Mouse (Mus musculus) forebrain, embryonic 12.5 days (tissue): Measurements from ENCODE around the gene Tbc1d16. TPM values are rescaled to one million over a fixed set of nuclear protein-coding genes. Genes with fewer than 3 reads are reported as not detected.
A peak's percentile ranks its signal among the peaks of the same experiment; 100 is the strongest.
"Not testable (repeated sequence)": the region's sequence is repeated elsewhere in the genome, so short reads cannot be mapped to it uniquely, and the experiment has no call there.

Experiments
- ATAC-seq: fragments of 200-750 bp; cut with Nextera tagmentation; 2 replicates; pipeline ENCODE4 v1.8.0; 2017; ENCODE audit warnings: moderate TSS enrichment; ENCODE audit not compliant: low FRiP score
- H3K27ac ChIP-seq: fragments of 300-500 bp; sonication (generic); 2 replicates; pipeline ENCODE4 v1.5.1; 2016; ENCODE audit warnings: mild to moderate bottlenecking
- H3K27me3 ChIP-seq: fragments of 300-500 bp; sonication (generic); 2 replicates; pipeline ENCODE4 v1.6.1; 2016; ENCODE audit warnings: mild to moderate bottlenecking
- H3K36me3 ChIP-seq: fragments of 300-500 bp; sonication (generic); replicated peaks from 2 replicates; pipeline ENCODE4 v1.6.1; 2016; ENCODE audit warnings: mild to moderate bottlenecking
- H3K4me1 ChIP-seq: fragments of 300-500 bp; sonication (generic); 2 replicates; pipeline ENCODE4 v1.6.1; 2016
- H3K4me2 ChIP-seq: fragments of 300-500 bp; sonication (generic); 2 replicates; pipeline ENCODE4 v1.6.1; 2016; ENCODE audit warnings: mild to moderate bottlenecking, moderate library complexity
- H3K4me3 ChIP-seq: fragments of 300-500 bp; sonication (generic); replicated peaks from 2 replicates; pipeline ENCODE4 v1.5.1; 2016; ENCODE audit warnings: mild to moderate bottlenecking
- H3K9ac ChIP-seq: fragments of 300-500 bp; sonication (generic); 2 replicates; pipeline ENCODE4 v1.6.1; 2016; ENCODE audit warnings: mild to moderate bottlenecking
- H3K9me3 ChIP-seq: fragments of 300-500 bp; sonication (generic); 2 replicates; pipeline ENCODE4 v1.6.1; 2016
- WGBS: fragments of 180-500 bp; shearing (Covaris S2); methylation state at CpG from one replicate; pipeline ENCODE4 v1.1.7; 2016; 5-methylcytosine and 5-hydroxymethylcytosine counted together
- polyA plus RNA-seq: library from polyadenylated mRNA; unstranded; fragments of >200 nt; fragmentation: Nextera tagmentation; extraction: Ambion mirVana; gene quantifications from 2 replicates; pipeline ENCODE4 v1.2.1, GENCODE M21; 2016

Gene Tbc1d16
- polyA plus RNA-seq, 1 experiment from 2014 or later = 28.1 TPM

- Histone ChIP-seq H3K9me3 (no peaks in the 10 kb centered on the region), H3K27ac (no peak overlapping the region), H3K4me3 (no peak overlapping the region), H3K27me3 (peaks cover 23% of the 10 kb centered on the region), H3K36me3 (no peaks in the 10 kb centered on the region), H3K4me2 (no peak overlapping the region), H3K9ac (no peak overlapping the region), H3K4me1 (peaks cover 7% of the 10 kb centered on the region; the same call in 1 of the 2 replicates)
- 77% methylated on average over 9 of the region's 9 CpGs for WGBS
- ATAC-seq = no peak
Observed at GRCm38 (mm10) chr11:119109415-119110071, 118.8 kb downstream of the Tbc1d16 start.

DNA sequence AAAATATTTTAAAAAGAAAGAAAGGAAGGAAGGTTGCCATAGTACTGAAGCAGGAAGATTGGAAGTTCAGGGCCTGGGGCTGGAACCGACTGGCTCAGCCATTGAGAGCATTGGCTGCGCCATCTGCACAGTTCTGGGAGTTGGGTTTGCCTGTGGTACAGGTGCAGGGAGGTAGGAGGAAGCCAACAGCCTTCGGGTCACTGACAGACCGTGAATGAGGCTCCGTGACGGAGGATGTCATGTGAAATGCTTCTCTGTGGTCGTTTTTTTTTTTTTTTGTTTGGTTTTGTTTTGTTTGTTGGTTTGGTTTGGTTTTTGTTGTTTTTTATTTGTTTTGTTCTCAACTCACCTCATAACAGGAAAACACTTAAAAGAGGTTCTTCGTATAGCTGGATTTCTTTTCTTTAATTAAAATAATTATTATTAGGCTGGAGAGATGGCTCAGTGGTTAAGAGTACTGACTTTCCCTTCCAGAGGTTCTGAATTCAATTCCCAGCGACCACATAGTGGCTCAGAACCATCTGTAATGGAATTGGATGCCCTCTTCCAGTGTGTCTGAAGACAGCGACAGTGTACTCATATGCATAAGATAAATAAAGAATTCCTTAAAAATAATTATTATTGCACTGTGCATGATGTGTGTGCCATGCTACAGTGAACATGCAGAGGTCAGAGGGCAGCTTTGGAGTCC lies 119.6 kb downstream of the Tbc1d16 start:
- no peaks in the 10 kb centered on the region for H3K9me3 ChIP-seq
- peaks cover 7% of the 10 kb centered on the region; the same call in 1 of the 2 replicates for H3K4me1 ChIP-seq
- no peak overlapping the region for H3K9ac ChIP-seq
- no peak overlapping the region for H3K4me3 ChIP-seq
- ATAC-seq = no peak
- H3K27me3 ChIP-seq = peaks cover 23% of the 10 kb centered on the region
- H3K27ac ChIP-seq = no peak overlapping the region
- no peak overlapping the region for H3K4me2 ChIP-seq
- 81% methylated on average over 10 of the region's 10 CpGs for WGBS
- no peaks in the 10 kb centered on the region for H3K36me3 ChIP-seq

- Histone ChIP-seq H3K4me3 (no peak overlapping the region), H3K4me1 (peaks cover 7% of the 10 kb centered on the region; the same call in 1 of the 2 replicates), H3K27ac (no peak overlapping the region), H3K9me3 (no peaks in the 10 kb centered on the region), H3K9ac (no peak overlapping the region), H3K4me2 (no peak overlapping the region), H3K27me3 (peaks cover 16% of the 10 kb centered on the region), H3K36me3 (no peaks in the 10 kb centered on the region)
- 62% methylated on average over 6 of the region's 6 CpGs for WGBS
- ATAC-seq = no peak
Observed at GRCm38 (mm10) chr11:119106289-119106688, 122.0 kb downstream of the Tbc1d16 start.

GRCm38 (mm10) chr11:119105748-119106147 lies 122.6 kb downstream of the Tbc1d16 start:
- Histone ChIP-seq H3K4me3 (no peak overlapping the region), H3K9ac (no peak overlapping the region), H3K9me3 (no peaks in the 10 kb centered on the region), H3K4me2 (no peak overlapping the region), H3K27me3 (peaks cover 11% of the 10 kb centered on the region), H3K27ac (no peak overlapping the region), H3K4me1 (peaks cover 7% of the 10 kb centered on the region; the same call in 1 of the 2 replicates), H3K36me3 (no peaks in the 10 kb centered on the region)
- ATAC-seq = 0 out of 2 replicates have a peak, but pooled peaks have one; percentile 39
- WGBS = 53% methylated on average over 8 of the region's 8 CpGs

- Histone ChIP-seq H3K4me3 (no peak overlapping the region), H3K36me3 (no peaks in the 10 kb centered on the region), H3K27ac (no peak overlapping the region), H3K4me1 (peaks cover 7% of the 10 kb centered on the region; the same call in 1 of the 2 replicates), H3K9ac (no peak overlapping the region), H3K9me3 (no peaks in the 10 kb centered on the region), H3K27me3 (peaks cover 9% of the 10 kb centered on the region), H3K4me2 (no peak overlapping the region)
- 81% methylated on average over 7 of the region's 7 CpGs for WGBS
- ATAC-seq = no peak
Observed at GRCm38 (mm10) chr11:119105071-119105609, 123.2 kb downstream of the Tbc1d16 start.

GRCm38 (mm10) chr11:119103991-119104390 lies 124.3 kb downstream of the Tbc1d16 start:
- ATAC-seq = no peak
- peaks cover 7% of the 10 kb centered on the region; the same call in 1 of the 2 replicates for H3K4me1 ChIP-seq
- 91% methylated on average over 3 of the region's 3 CpGs for WGBS
- H3K4me2 ChIP-seq = no peak overlapping the region
- no peaks in the 10 kb centered on the region for H3K9me3 ChIP-seq
- no peaks in the 10 kb centered on the region for H3K36me3 ChIP-seq
- H3K27ac ChIP-seq = no peak overlapping the region
- peaks cover 9% of the 10 kb centered on the region for H3K27me3 ChIP-seq
- H3K4me3 ChIP-seq = no peak overlapping the region
- no peak overlapping the region for H3K9ac ChIP-seq

DNA sequence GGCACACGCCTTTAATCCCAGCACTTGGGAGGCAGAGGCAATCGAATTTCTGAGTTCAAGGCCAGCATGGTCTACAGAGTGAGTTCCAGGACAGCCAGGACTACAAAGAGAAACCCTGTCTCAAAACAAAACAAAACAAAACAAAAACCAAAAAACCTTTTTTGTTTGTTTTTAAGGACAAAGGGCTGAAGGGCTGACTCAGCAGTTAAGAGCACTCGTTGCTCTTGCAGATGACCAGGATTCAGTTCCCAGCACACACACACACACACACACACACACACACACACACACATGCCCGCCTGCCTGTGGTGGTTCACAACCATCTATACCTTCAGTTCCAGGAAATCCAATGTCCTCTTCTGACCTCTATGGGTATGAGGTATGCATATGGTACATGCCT lies 127.9 kb downstream of the Tbc1d16 start:
- not testable (repeated sequence) for H3K4me3 ChIP-seq, H3K36me3 ChIP-seq, H3K27ac ChIP-seq, H3K9me3 ChIP-seq, H3K4me1 ChIP-seq, H3K9ac ChIP-seq, ATAC-seq, H3K4me2 ChIP-seq
- WGBS = 67% methylated on average over 4 of the region's 4 CpGs
- H3K27me3 ChIP-seq = peaks cover 17% of the 10 kb centered on the region

GRCm38 (mm10) chr11:119098202-119098601 lies 130.1 kb downstream of the Tbc1d16 start:
- ATAC-seq = no peak
- Histone ChIP-seq H3K9me3 (no peaks in the 10 kb centered on the region), H3K27me3 (peaks cover 32% of the 10 kb centered on the region), H3K36me3 (no peaks in the 10 kb centered on the region), H3K4me1 (0 out of 2 replicates have a peak, but pooled peaks cover 8% of the 10 kb centered on the region), H3K27ac (no peak overlapping the region), H3K4me2 (no peak overlapping the region), H3K4me3 (no peak overlapping the region), H3K9ac (no peak overlapping the region)
- WGBS = 67% methylated on average over 4 of the region's 4 CpGs

DNA sequence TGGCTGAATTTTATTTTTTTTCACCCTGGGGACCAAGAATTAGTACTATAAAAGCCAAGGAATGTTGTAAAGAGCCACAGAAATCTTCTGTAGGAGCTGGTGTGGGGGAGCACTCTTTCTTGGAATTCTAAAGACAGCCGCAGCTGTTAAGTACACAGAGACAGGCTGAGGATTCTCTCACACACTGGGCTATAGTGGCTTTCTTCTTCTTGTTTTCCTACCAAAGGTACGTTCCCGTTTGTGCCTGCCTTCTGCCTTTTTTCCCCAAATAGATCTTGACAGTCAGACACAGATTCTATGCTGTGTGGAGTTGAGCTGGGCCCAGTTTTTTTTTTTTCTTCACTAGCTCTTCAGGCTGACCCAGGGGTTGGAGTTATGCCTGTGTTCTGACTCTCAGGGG lies 132.9 kb downstream of the Tbc1d16 start:
- 56% methylated on average over 3 of the region's 3 CpGs for WGBS
- H3K9ac ChIP-seq = no peak overlapping the region
- no peaks in the 10 kb centered on the region for H3K36me3 ChIP-seq

DNA sequence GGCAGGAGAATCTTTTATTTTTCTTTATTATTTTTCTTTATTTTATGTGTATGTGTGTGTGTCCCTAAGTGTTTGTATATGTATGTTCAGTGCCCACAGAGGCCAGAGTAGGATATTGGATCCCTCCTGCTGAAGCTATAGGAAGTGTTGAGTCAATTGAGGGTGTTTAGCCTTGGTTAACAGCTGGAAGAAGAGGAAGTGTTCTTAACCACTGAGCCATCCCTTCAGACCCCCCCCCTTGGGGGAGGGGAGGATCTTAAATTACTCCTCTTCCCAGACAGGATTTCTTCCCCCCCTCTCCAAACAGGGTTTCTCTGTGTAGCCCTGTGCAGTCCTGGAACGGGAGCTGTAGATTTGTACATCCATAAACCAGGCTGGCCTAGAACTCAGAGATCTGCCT lies 135.0 kb downstream of the Tbc1d16 start:
- Histone ChIP-seq H3K27me3 (peaks cover 76% of the 10 kb centered on the region), H3K9ac (no peak overlapping the region), H3K27ac (no peak overlapping the region), H3K9me3 (no peaks in the 10 kb centered on the region), H3K4me2 (no peak overlapping the region), H3K36me3 (no peaks in the 10 kb centered on the region), H3K4me1 (peaks cover 39% of the 10 kb centered on the region), H3K4me3 (no peak overlapping the region)
- no peak for ATAC-seq
- WGBS = 55% methylated on average over 1 of the region's 1 CpGs

More for the DNA sequence above, 132.9 kb downstream of the Tbc1d16 start:
- Histone ChIP-seq H3K27me3 (peaks cover 55% of the 10 kb centered on the region), H3K4me2 (no peak overlapping the region), H3K9me3 (no peaks in the 10 kb centered on the region), H3K4me3 (no peak overlapping the region), H3K27ac (0 out of 2 replicates have a peak overlapping the region, but pooled peaks have one; percentile 14), H3K4me1 (peaks cover 18% of the 10 kb centered on the region)
- no peak for ATAC-seq
